Mouse (Mus musculus) liver, postnatal 0 days (tissue): ENCODE measurements around the gene Arhgap29.

ENCODE experiments used
- CTCF ChIP-seq: sonication (generic); IDR thresholded peaks from 2 replicates; pipeline ENCODE4 v1.5.1; 2016; ENCODE audit warnings: antibody characterized with exemption, low read depth
- EP300 ChIP-seq: IDR thresholded peaks from 2 replicates; pipeline ENCODE4 v1.6.1; 2016; ENCODE audit warnings: antibody characterized with exemption, low read depth, mild to moderate bottlenecking

DNA sequence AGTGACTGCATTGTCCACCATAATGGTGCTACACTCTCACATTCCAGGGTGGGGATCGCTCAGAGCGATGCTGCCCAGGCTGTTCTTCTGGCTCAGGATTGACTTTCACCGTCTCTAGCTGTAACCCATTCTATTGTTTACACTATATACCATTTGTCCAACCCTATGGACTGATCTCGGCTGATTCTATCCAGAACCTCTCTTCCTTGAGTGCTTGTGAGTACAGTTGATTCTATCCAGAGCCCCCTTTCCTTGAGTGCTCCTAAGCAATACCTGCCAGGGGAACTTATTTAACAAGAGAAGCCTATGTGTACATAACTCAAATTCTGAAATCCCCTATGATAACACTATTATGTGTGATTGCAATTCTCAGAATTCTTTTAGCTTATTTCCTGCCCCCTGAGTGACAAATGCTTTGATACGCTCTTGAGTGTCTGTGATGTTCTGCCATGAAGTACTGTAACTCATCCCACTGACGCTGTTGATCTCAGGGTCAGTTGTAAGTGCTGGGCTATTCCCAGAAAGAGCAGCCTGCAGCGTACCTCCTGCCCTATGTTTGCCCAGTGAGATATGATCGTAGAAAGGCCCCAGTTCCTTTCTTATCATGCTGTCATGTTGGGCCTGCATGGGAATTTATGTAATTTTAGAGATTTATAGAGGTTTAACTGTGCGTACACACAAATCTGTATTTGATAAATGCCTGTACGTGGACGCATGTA is 27.4 kb upstream of the Arhgap29 start:
- TF ChIP-seq CTCF (no peak), EP300 (no peak)
